Mouse (Mus musculus) erythroid progenitor cell, adult 5-6 weeks (primary cell): ENCODE data around the gene Klk7. TPM values are rescaled to one million over a fixed set of nuclear protein-coding genes. Genes with fewer than 3 reads are reported as not detected.

ENCODE experiments used
- ATAC-seq: replicated peaks from 2 replicates; pipeline ENCODE4 v1.8.0; 2016; ENCODE audit warnings: moderate number of reproducible peaks, mild to moderate bottlenecking, moderate TSS enrichment, inconsistent platforms; ENCODE audit not compliant: poor library complexity, low FRiP score, severe bottlenecking
- total RNA-seq, 2 experiments: library from RNA; stranded (forward) in 1 of 2; stranded (reverse) in 1 of 2; fragments of 150-400 nt in 1 of 2; fragments of 186-747, 209-891 nt in 1 of 2; gene quantifications; 2 replicates each; pipeline versions ENCODE4 v1.2.3 to v1.2.4; 2015 to 2017; ENCODE audit warnings: low replicate concordance in 2 of 2

Gene Klk7
- total RNA-seq (2015; ENCODE audit: low replicate concordance) (not detected in 2 replicates), total RNA-seq (2017; ENCODE audit: low replicate concordance) (not detected in 2 replicates)

- ATAC-seq: no peak
Measured at GRCm38 (mm10) chr7:43810994-43811393, at the start of gene Klk7. Klk7 (plus strand) TSS chr7:43811294.

- ATAC-seq: no peak
Measured at GRCm38 (mm10) chr7:43766484-43766883, 44.6 kb upstream of the Klk7 start.

- no peak for ATAC-seq
Measured at GRCm38 (mm10) chr7:43768597-43768996, 42.5 kb upstream of the Klk7 start, which contains the start of gene Klk12. Klk12 (plus strand) TSS chr7:43768897.

GRCm38 (mm10) chr7:43769636-43770035, 41.5 kb upstream of the Klk7 start:
- no peak for ATAC-seq

DNA sequence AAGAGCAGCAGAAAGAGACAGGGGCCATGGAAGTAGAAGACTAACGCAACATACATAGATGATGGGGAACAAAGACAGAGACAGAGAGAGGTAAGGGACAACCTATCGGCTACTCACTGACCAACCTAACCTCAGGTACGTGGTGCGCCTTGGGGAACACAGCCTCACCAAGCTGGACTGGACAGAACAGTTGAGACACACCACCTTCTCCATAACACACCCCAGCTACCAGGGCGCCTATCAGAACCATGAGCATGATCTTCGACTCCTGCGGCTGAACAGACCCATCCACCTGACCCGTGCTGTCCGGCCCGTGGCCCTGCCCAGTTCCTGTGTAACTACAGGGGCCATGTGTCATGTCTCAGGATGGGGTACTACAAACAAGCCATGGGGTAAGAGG, 40.4 kb upstream of the Klk7 start:
- ATAC-seq: no peak

DNA sequence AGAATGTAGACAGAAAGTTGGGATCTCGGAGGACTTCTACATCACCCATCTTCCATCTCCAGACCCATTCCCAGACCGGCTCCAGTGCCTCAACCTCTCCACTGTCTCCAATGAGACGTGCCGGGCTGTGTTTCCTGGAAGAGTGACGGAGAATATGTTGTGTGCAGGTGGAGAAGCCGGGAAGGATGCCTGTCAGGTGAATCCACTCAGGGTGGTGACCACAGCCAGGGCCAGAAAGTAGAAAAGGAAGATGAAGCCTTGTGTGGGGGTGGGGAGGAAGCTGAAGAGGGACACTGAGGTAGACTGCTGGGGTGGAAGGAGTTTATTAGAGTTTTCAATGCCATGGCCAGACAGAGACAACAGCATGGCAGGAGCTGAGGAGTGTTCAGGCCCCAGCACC, 39.2 kb upstream of the Klk7 start:
- no peak for ATAC-seq

GRCm38 (mm10) chr7:43772901-43773300, 38.2 kb upstream of the Klk7 start:
- no peak for ATAC-seq

- no peak for ATAC-seq
Measured at GRCm38 (mm10) chr7:43774364-43774763, 36.7 kb upstream of the Klk7 start, which contains the start of gene Klk11. Klk11 (plus strand) TSS chr7:43774604.

DNA sequence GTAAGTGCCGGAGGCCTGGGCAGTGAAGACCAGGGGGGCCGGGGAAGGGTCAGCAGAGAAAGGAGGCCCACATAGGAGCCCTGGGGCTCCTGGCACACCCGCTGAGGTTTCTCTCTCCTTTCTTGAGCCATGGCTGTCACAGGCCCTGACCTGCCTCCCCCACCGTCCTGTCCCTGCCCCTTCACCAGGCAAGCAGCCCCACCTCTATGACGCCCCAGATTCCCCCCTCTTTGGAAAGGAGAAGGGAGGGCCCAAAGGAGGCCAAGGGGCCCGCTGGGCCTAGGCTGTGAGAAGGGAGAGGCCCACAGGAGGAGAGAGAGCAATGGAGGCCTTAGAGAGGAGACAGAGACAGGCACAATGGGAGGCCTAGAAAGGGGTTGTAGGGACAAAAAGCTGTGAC, 36.3 kb upstream of the Klk7 start:
- no peak for ATAC-seq

- no peak for ATAC-seq
Measured at GRCm38 (mm10) chr7:43775311-43776057, 35.6 kb upstream of the Klk7 start.

DNA sequence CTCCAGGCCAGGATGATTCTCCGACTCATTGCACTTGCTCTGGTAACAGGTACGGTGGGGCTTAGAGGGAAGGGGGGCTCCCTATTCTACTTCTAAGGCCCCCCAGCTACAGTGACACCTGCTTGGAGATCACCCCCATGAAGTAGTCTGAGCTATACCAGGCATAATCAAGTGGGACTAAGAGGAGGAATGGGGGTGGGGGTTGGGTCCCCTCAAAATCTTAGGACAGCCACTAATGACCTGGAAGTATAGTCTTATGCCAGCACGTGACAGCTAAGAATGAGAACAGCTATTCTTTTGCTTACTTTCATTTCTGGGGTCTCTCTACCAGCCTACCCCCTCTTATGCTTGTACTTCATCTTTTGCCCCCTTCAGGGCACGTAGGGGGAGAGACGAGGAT, 34.6 kb upstream of the Klk7 start:
- no peak for ATAC-seq

GRCm38 (mm10) chr7:43777423-43777822, 33.7 kb upstream of the Klk7 start:
- no peak for ATAC-seq

- ATAC-seq: no peak
Measured at GRCm38 (mm10) chr7:43778176-43778970, 32.7 kb upstream of the Klk7 start.

- no peak for ATAC-seq
Measured at GRCm38 (mm10) chr7:43780241-43780640, 30.9 kb upstream of the Klk7 start.

DNA sequence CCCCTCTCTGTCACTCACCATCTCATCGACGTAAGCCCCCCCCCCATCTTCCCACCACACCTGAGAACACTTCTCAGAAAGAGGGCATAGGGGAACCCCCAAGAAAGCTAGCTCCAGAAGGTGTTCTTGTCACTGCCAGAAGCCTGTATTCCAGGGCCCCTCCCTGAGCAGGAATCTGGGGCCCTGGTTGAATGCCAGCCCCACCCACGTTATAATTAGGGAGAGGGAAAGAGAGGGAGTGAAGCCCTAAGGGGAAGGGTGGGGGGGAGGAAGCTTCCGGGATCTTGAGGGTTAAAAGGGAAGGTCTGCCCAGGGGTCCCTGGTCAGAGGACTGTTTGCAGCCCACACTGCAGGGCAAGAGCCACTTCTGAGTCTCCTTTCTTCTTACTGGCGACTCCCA, 30.3 kb upstream of the Klk7 start, which contains the start of gene Klk10:
Klk10 (plus strand) TSS at position 290 of the 400 bp plus-strand sequence.
- no peak for ATAC-seq

DNA sequence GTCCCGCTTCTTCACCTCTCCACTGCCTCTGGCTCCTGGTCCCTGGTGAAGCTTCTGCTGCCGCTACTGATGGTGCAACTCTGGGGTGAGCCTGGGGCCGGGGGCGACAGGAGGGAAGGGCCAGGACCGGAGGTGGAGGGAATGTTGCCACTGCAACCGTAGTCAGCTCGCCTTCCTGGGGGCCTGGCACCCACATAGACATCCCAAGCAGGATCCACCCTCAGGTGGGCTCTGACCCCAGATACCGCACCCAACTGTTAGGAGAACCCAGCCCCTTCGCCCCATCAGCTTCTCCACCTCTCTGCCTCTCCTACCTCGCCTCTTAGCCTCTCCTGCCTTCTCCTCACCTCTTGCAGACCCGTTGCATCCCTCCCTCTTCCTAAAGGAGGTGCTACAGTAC, 29.6 kb upstream of the Klk7 start:
- no peak for ATAC-seq

GRCm38 (mm10) chr7:43782275-43783265, 28.5 kb upstream of the Klk7 start:
- no peak; the same call in 1 of the 2 replicates for ATAC-seq

GRCm38 (mm10) chr7:43785286-43785685, 25.8 kb upstream of the Klk7 start:
- no peak for ATAC-seq

DNA sequence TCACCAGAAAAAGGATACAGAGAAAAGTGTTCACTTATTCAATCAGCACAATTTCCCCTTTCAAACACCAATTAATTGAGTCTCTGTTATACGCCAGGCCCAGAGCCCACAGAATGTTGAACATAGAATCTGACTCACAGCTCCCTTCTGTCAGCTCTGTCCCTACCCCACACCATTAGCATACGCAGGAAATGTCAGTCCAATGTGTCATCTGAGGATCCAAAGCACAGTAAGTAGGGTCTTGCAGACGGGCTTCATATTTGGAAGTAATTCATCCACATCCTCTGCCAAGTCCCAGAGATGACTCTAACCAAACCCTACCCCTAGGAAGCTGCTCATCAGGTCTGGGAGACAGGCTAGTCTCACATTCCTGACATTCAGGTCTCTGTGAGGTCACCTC, 23.0 kb upstream of the Klk7 start:
- no peak for ATAC-seq

GRCm38 (mm10) chr7:43789295-43789694, 21.8 kb upstream of the Klk7 start:
- no peak for ATAC-seq
